Mouse (Mus musculus) hindbrain, embryonic 16.5 days (tissue): ENCODE results near the gene Tex14. TPM values are rescaled to one million over a fixed set of nuclear protein-coding genes. Genes with fewer than 3 reads are reported as not detected.
"Not testable (repeated sequence)": the region's sequence is repeated elsewhere in the genome, so short reads cannot be mapped to it uniquely, and the experiment has no call there.

ENCODE experiments used
- ATAC-seq: fragments of 200-750 bp; cut with Nextera tagmentation; 2 replicates; pipeline ENCODE4 v1.8.0; 2017; ENCODE audit warnings: moderate TSS enrichment, moderate library complexity
- H3K27ac ChIP-seq: fragments of 300-500 bp; sonication (generic); 2 replicates; pipeline ENCODE4 v1.5.1; 2014; ENCODE audit warnings: low read depth, mild to moderate bottlenecking, control low read depth, low read length, moderate library complexity
- H3K27me3 ChIP-seq: fragments of 300-500 bp; sonication (generic); replicated peaks from 2 replicates; pipeline ENCODE4 v1.6.1; 2014; ENCODE audit warnings: low read length; ENCODE audit not compliant: control insufficient read depth, insufficient read depth
- H3K36me3 ChIP-seq: fragments of 300-500 bp; sonication (generic); 2 replicates; pipeline ENCODE4 v1.6.1; 2014; ENCODE audit warnings: mild to moderate bottlenecking, low read length, moderate library complexity, mixed read lengths; ENCODE audit not compliant: control insufficient read depth, insufficient read depth
- H3K4me1 ChIP-seq: fragments of 300-500 bp; sonication (generic); 2 replicates; pipeline ENCODE4 v1.6.1; 2014; ENCODE audit warnings: low read depth, low read length; ENCODE audit not compliant: control insufficient read depth, insufficient read depth
- H3K4me2 ChIP-seq: fragments of 300-500 bp; sonication (generic); 2 replicates; pipeline ENCODE4 v1.6.1; 2014; ENCODE audit warnings: mild to moderate bottlenecking, low read length, control low read depth, moderate library complexity
- H3K4me3 ChIP-seq: fragments of 300-500 bp; sonication (generic); 2 replicates; pipeline ENCODE4 v1.5.1; 2014; ENCODE audit warnings: mild to moderate bottlenecking, low read length, control low read depth, moderate library complexity
- H3K9ac ChIP-seq: fragments of 300-500 bp; sonication (generic); 2 replicates; pipeline ENCODE4 v1.6.1; 2014; ENCODE audit warnings: low read depth, mild to moderate bottlenecking, control low read depth, low read length, moderate library complexity
- H3K9me3 ChIP-seq: fragments of 300-500 bp; sonication (generic); 2 replicates; pipeline ENCODE4 v1.6.1; 2014; ENCODE audit warnings: mild to moderate bottlenecking, low read length, moderate library complexity; ENCODE audit not compliant: control insufficient read depth
- WGBS: fragments of 180-500 bp; shearing (Covaris S2); extraction: QIAGEN DNeasy Blood & Tissue Kit; methylation state at CpG from one replicate; pipeline ENCODE4 v1.1.7; 2014; 5-methylcytosine and 5-hydroxymethylcytosine counted together
- polyA plus RNA-seq: library from polyadenylated mRNA; unstranded; fragments of >200 nt; fragmentation: Nextera tagmentation; extraction: Ambion mirVana; gene quantifications from 2 replicates; pipeline ENCODE4 v1.2.1, GENCODE M21; 2015

The Tex14 gene
- polyA plus RNA-seq, 1 experiment from 2014 or later = 1.9 TPM

- no peak for ATAC-seq
- Histone ChIP-seq H3K27ac (0 out of 2 replicates have a peak overlapping the region, but pooled peaks have one; percentile 29), H3K27me3 (no peaks in the 10 kb centered on the region), H3K4me2 (peak overlapping the region; percentile 10; the same call in 1 of the 2 replicates), H3K36me3 (no peaks in the 10 kb centered on the region), H3K4me3 (no peak overlapping the region), H3K9me3 (no peaks in the 10 kb centered on the region), H3K9ac (peak overlapping the region; percentile 13; the same call in 1 of the 2 replicates), H3K4me1 (no peaks in the 10 kb centered on the region; the same call in 1 of the 2 replicates)
- WGBS = 6% methylated on average over 16 of the region's 16 CpGs
Observed at GRCm38 (mm10) chr11:87444735-87445428, 40.0 kb downstream of the Tex14 start.

DNA sequence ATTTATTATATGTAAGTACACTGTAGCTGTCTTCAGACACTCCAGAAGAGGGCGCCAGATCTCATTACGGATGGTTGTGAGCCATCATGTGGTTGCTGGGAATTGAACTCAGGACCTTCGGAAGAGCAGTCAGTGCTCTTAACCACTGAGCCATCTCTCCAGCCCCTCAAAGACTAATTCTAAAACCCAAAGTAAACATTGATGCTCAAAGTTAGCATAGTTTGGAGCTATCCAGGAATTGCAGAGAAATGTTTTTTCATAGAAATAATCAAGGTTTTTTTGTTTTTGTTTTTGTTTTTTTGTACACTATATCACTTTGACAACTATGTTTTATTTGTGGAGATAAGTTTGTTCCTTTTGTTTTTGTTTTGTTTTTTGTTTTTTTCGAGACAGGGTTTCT, 40.7 kb downstream of the Tex14 start:
- H3K4me2 ChIP-seq, H3K27me3 ChIP-seq, H3K4me1 ChIP-seq, H3K4me3 ChIP-seq, H3K9ac ChIP-seq, H3K9me3 ChIP-seq, H3K36me3 ChIP-seq, H3K27ac ChIP-seq, ATAC-seq: not testable (repeated sequence)
- 93% methylated on average over 2 of the region's 4 CpGs for WGBS

- no peak overlapping the region for H3K4me2 ChIP-seq
- no peaks in the 10 kb centered on the region for H3K27me3 ChIP-seq
- H3K9me3 ChIP-seq = no peaks in the 10 kb centered on the region
- H3K4me1 ChIP-seq = no peaks in the 10 kb centered on the region; the same call in 1 of the 2 replicates
- 94% methylated on average over 3 of the region's 3 CpGs for WGBS
- no peak overlapping the region for H3K27ac ChIP-seq
- H3K4me3 ChIP-seq = no peak overlapping the region
- no peaks in the 10 kb centered on the region for H3K36me3 ChIP-seq
- no peak overlapping the region for H3K9ac ChIP-seq
- ATAC-seq = no peak
Observed at GRCm38 (mm10) chr11:87446159-87446558, 41.3 kb downstream of the Tex14 start.

GRCm38 (mm10) chr11:87447429-87447828, 42.6 kb downstream of the Tex14 start:
- Histone ChIP-seq H3K9me3 (no peaks in the 10 kb centered on the region), H3K4me2 (no peak overlapping the region; the same call in 1 of the 2 replicates), H3K36me3 (no peaks in the 10 kb centered on the region), H3K4me3 (no peak overlapping the region), H3K4me1 (no peaks in the 10 kb centered on the region; the same call in 1 of the 2 replicates), H3K27me3 (no peaks in the 10 kb centered on the region), H3K9ac (no peak overlapping the region), H3K27ac (no peak overlapping the region)
- ATAC-seq = no peak

DNA sequence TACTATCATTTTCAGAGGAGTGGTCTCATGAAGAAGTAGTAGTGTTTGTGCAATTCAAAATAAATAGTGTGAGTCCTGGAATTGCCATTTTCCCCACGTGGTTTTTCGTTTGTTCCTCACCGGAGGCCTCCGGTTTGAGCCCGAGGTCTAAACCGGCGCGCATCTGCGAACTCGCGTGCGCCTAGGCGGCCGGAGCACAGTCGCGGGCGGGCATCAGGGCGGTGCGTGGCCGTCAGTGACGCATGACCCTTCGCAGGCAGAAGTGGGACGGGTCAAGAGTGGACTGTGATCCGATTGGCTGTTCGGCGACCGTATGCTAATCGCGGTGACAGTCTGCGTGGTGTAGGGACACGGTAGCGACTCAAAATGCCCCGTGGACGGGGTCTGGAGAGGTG, 43.2 kb downstream of the Tex14 start:
- WGBS = under 1% methylated on average over 30 of the region's 34 CpGs
- peak overlapping the region; percentile 53 for H3K9ac ChIP-seq
- H3K9me3 ChIP-seq, H3K36me3 ChIP-seq, H3K4me1 ChIP-seq, H3K27me3 ChIP-seq: not testable (repeated sequence)
- peak overlapping the region; percentile 39 for H3K4me3 ChIP-seq
- peak overlapping the region; percentile 73 for H3K27ac ChIP-seq
- H3K4me2 ChIP-seq = peak overlapping the region; percentile 66
- ATAC-seq = peak; percentile 97

GRCm38 (mm10) chr11:87448476-87449199, 43.8 kb downstream of the Tex14 start:
- not testable (repeated sequence) for H3K9ac ChIP-seq
- ATAC-seq = peak; percentile 97

DNA sequence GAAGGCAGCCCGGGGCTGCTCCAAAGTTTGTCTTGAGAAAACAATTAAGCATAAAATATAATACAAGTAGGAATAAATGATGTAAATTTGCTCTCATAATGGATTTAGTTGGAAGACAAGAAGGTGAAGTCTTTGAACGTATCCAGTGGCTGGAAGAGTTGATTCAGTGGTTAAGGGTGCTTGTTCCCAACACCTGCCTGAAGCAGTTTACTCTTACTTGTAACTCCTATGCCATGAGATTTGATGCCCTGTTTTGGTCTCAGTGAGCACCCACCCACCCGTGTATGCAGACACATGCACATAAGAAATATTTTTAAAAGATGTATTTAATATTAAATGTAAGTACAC, 44.3 kb downstream of the Tex14 start:
- Histone ChIP-seq H3K9ac (no peak overlapping the region), H3K4me2 (no peak overlapping the region), H3K4me3 (no peak overlapping the region), H3K9me3 (no peaks in the 10 kb centered on the region), H3K4me1 (no peaks in the 10 kb centered on the region; the same call in 1 of the 2 replicates), H3K27me3 (no peaks in the 10 kb centered on the region), H3K36me3 (no peaks in the 10 kb centered on the region), H3K27ac (peak overlapping the region; percentile 24; the same call in 1 of the 2 replicates)
- WGBS = 14% methylated on average over 3 of the region's 3 CpGs
- no peak for ATAC-seq

More at GRCm38 (mm10) chr11:87448476-87449199, 43.8 kb downstream of the Tex14 start:
- H3K27me3 ChIP-seq, H3K4me1 ChIP-seq, H3K9me3 ChIP-seq, H3K4me2 ChIP-seq, H3K36me3 ChIP-seq, H3K4me3 ChIP-seq: not testable (repeated sequence)
- H3K27ac ChIP-seq = peak overlapping the region; percentile 24; the same call in 1 of the 2 replicates
- WGBS = 0% methylated on average over 6 of the region's 32 CpGs

GRCm38 (mm10) chr11:87449847-87450246, 45.0 kb downstream of the Tex14 start:
- not testable (repeated sequence) for H3K36me3 ChIP-seq, H3K27ac ChIP-seq, ATAC-seq, H3K27me3 ChIP-seq, H3K9me3 ChIP-seq, H3K9ac ChIP-seq, H3K4me3 ChIP-seq, H3K4me2 ChIP-seq, H3K4me1 ChIP-seq
- WGBS = 60% methylated on average over 5 of the region's 5 CpGs

DNA sequence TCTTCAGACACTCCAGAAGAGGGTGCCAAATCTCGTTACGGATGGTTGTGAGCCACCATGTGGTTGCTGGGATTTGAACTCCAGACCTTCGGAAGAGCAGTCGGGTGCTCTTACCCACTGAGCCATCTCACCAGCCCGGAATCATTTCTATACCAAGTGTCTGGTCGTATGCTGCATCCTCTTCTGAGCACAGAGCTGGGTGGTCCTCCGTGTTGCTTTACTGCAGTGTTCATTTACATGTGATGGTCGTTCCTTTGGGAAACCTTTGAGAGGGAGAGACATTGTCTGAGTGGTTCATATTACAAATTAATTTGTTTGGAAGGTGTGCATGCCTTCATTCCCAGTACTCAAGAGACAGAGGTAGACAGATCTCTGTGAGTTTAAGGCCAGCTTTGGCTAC, 47.9 kb downstream of the Tex14 start:
- not testable (repeated sequence) for H3K27ac ChIP-seq, H3K9me3 ChIP-seq, H3K4me1 ChIP-seq, H3K4me2 ChIP-seq, H3K4me3 ChIP-seq, H3K27me3 ChIP-seq, ATAC-seq, H3K36me3 ChIP-seq, H3K9ac ChIP-seq
- 71% methylated on average over 7 of the region's 8 CpGs for WGBS
